Mouse (Mus musculus) common myeloid progenitor, adult 5-6 weeks (primary cell): Measurements from ENCODE around the gene Serpina9. TPM values are rescaled to one million over a fixed set of nuclear protein-coding genes. Genes with fewer than 3 reads are reported as not detected.
"Not testable (repeated sequence)": the region's sequence is repeated elsewhere in the genome, so short reads cannot be mapped to it uniquely, and the experiment has no call there.

Experiments
- ATAC-seq: replicated peaks from 2 replicates; pipeline ENCODE4 v1.8.0; 2016; ENCODE audit warnings: low read depth, mild to moderate bottlenecking, moderate TSS enrichment, inconsistent platforms; ENCODE audit not compliant: poor library complexity, severe bottlenecking
- total RNA-seq: library from RNA; stranded (forward); fragments of 200-1000, 187-1606 nt; gene quantifications from 2 replicates; pipeline ENCODE4 v1.2.3, GENCODE M21; 2017

Serpina9 gene
- total RNA-seq, 1 experiment from 2014 or later, result not detected

GRCm38 (mm10) chr12:103952972-103953371, 60.6 kb downstream of the Serpina9 start:
- not testable (repeated sequence) for ATAC-seq

GRCm38 (mm10) chr12:103946243-103946642, 67.3 kb downstream of the Serpina9 start:
- no peak for ATAC-seq

Other genes with a start within 250 kb of the Serpina9 start
- not detected in 2 replicates for gene Serpina1d, start 240.2 kb downstream of the Serpina9 start, total RNA-seq
- not detected in 2 replicates for gene Serpina1b, start 183.4 kb downstream of the Serpina9 start, total RNA-seq
- gene Serpina1a, start 150.2 kb downstream of the Serpina9 start, total RNA-seq, result not detected in 2 replicates
- not detected in 2 replicates for gene Serpina1c, start 108.9 kb downstream of the Serpina9 start, total RNA-seq
- gene Serpina1e, start 54.8 kb downstream of the Serpina9 start, total RNA-seq, result not detected in 2 replicates
- gene Serpina11, start 23.8 kb downstream of the Serpina9 start, total RNA-seq, result not detected in 2 replicates
- 0.05 TPM in 1 of 2 replicates, not detected in the other for gene Serpina12, start 30.7 kb upstream of the Serpina9 start, total RNA-seq
- not detected in 2 replicates for gene Serpina5, start 87.4 kb upstream of the Serpina9 start, total RNA-seq
- not detected in 2 replicates for gene Serpina3a, start 99.0 kb upstream of the Serpina9 start, total RNA-seq
- 0.10 and 0.27 TPM in 2 replicates for gene Serpina3b, start 114.2 kb upstream of the Serpina9 start, total RNA-seq
- not detected in 2 replicates for gene Serpina3c, start 140.1 kb upstream of the Serpina9 start, total RNA-seq
- 0.63 and 0.73 TPM in 2 replicates for gene Serpina3f, start 200.8 kb upstream of the Serpina9 start, total RNA-seq
- 59.1 and 74.1 TPM in 2 replicates for gene Serpina3g, start 222.5 kb upstream of the Serpina9 start, total RNA-seq
- not detected in 2 replicates for gene Serpina3i, start 249.4 kb upstream of the Serpina9 start, total RNA-seq